Mouse (Mus musculus) heart, postnatal 0 days (tissue): ENCODE measurements at regions not wholly inside any gene's neighbourhood (a gene's known extent, or its start where the extent isn't known, plus 50 kb on each side); places are given as distances from the start of the nearest gene placed in this dataset.

Source experiments
- CTCF ChIP-seq: IDR thresholded peaks from 2 replicates; pipeline ENCODE4 v1.5.1; 2016; ENCODE audit warnings: antibody characterized with exemption, control low read depth, low read depth
- EP300 ChIP-seq: IDR thresholded peaks from 2 replicates; pipeline ENCODE4 v1.6.1; 2016; ENCODE audit warnings: antibody characterized with exemption, low read depth

GRCm38 (mm10) chr6:147953058-147953679, 93.9 kb upstream of the Far2 start:
- TF ChIP-seq CTCF (peak; percentile 44), EP300 (no peak)
